Mouse (Mus musculus) granulocyte monocyte progenitor cell, adult 5-6 weeks (primary cell): ENCODE measurements around the gene Cacnb2. TPM values are rescaled to one million over a fixed set of nuclear protein-coding genes. Genes with fewer than 3 reads are reported as not detected.

Experiments
- ATAC-seq: replicated peaks from 2 replicates; pipeline ENCODE4 v1.8.0; 2016; ENCODE audit warnings: mild to moderate bottlenecking, moderate TSS enrichment, inconsistent platforms; ENCODE audit not compliant: poor library complexity, severe bottlenecking
- total RNA-seq, 2 experiments: library from RNA; stranded (forward) in 1 of 2; stranded (reverse) in 1 of 2; fragments of 200-712, 200-1000 nt in 1 of 2; fragments of >200 nt in 1 of 2; fragmentation: Nextera tagmentation in 1 of 2; gene quantifications; 2 replicates each; pipeline ENCODE4 v1.2.3; 2014 to 2017

The Cacnb2 gene
- total RNA-seq, 2 experiments from 2014 or later = 2.8 to 7.4 TPM

DNA sequence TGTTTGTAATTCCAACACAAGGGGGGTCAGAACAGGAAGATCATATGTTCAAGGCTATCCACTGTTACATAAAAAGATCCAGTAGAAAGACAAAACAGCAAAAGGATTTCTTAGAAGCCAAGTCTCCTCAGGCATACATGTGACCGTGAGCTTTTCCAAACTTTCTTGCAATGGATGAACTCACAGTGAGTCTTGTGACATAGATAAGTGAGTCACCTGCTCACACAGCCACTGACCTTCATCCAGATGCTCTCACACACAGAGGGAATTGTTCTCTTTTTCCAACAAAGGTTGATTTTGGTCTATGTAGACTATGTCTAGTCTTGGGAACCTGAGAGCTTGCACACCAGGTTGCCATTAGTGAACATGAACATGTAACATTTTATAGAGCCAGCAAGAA, 166.6 kb downstream of the Cacnb2 start:
- ATAC-seq = no peak

DNA sequence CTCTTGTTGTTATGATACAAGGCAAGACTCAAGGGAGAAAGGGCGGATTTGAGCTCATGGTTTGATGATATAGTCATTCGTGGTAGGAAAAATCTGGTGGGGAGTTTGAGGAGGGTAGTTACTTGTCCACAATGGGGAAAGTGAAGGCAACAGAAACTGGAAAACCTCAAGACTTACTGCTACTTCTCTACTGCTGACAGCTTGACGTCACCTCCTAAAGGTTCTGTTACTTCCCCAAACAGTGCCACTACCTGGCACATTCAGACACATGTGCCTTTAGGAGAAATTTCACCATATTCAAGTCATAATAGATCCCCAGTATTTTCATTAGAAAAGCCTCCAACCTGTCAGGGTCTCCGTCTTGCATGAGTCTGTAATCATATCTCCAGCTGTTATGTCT, 167.7 kb downstream of the Cacnb2 start:
- peak; percentile 85 for ATAC-seq

DNA sequence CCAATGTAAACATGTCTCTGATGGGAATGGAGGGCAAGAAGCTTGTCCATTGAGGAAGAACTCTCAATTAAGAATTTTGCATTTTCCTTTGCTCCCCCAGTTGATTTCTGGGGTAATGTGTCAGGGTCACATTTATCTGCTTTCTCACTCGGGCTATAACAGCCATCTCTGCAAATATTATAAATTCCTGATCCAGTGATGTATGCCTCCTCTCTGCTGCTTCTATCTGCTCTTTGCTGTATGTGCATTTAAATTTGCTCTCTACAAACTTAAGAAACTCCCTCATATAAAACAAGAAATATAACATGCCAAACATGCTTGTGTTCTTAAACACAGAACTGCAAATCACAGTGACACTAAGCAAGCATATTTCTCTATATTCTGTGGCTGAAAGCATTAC, 171.5 kb downstream of the Cacnb2 start:
- no peak for ATAC-seq

DNA sequence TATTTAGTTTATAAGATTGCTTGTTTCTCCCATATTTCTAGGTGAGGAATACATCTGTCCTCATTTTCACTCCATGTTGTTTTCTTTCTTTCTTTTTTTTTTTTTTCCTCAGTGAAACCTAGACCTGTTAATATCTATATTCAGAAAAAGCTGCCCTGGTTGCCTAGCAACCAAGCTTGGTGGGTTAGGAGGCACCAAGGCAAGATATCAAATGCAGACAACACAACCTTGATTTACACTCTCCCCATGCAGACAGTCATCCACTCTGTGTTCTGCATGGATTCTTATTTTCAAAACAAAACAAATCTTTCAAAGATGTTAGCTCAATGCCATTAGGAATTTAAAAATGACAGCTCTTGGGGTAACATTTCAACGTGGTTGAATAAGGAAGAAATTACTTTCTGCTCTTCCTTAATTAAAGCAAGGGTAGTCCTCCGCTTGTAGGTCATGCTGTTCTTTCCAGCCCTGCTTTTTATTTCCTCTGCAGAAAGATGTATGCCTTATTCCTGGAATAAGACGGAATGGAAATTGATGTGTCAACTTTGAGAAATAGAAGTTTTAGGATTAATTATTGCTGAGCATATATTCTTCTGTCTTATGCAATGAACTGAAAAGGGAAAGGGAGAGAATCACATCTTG, 172.1 kb downstream of the Cacnb2 start:
- no peak for ATAC-seq

DNA sequence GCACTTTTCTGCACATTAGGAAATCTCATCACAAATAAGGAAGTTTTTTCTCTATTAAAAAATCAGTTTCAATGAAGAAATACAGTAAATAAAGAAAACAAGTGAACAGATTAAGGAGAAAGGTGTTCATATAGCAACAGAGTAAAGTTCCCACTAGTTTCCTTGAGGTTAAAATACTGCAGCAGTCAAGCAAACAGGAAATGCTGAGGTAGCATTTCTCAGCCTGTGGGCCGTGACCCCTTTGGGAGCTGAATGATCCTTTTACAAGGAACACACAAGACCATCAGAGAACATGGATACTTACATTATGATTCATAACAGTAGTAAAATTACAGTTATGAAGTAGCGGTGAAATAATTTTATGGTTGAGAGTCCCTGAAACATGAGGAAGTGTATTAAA, 185.1 kb downstream of the Cacnb2 start:
- no peak for ATAC-seq

DNA sequence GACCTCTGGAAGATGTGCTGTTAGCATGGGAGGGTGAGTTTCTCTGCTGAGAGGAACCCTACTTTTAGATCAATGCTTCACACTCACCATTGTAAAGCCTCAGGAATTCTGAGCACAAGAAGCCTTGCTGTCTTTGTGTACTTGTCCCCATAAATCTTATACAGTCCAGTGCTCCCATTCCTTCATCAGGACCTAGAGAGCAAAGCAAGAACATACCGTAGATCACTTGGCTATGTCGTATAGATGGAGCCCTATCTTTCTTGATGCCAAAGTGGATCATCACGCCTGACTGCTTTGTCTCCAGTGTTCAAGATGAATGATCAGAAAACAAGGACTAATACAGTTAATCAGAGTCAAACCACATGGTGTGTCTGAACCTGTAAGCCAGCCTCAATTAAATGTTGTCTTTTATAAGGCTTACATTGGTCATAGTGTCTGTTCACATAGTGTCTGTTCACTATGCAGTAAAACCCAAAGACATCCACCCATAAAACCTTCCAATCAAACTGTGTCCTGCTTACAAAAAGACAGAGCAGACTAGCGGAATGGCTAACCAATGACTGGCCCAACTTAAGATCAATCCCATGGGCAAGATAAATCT, 198.7 kb downstream of the Cacnb2 start:
- no peak for ATAC-seq

DNA sequence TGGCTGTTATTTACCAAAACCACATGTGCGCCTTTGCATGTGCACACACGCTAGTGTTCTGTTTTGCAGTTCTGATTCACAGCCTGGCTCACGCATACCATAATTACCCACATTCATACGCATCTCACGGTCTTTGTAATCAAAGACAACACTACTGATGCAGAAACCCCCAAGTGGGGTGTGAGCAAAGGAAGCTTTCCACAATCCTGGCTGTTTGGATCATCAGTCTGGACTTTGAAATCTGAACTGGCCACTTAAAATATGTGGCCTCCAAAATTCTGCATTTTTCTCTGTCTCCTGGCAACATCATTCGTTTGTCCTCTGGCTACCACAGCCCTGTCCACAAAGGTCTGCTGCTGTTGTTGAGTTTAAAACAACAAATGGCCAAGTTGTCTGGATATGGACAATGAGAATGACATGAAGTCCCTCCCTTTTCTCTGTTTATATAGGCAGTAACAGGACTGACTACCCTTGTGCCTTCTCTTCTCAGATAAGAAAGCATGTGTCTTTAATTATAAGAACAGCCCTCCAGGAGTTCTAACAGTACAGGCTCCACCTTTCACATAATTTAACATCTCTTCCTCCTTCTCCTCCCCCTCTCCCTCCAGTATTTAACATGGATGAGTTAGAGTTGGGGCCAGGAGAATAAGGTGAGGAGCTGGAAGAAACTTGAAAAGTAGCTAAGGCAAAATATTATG, 204.9 kb downstream of the Cacnb2 start:
- no peak for ATAC-seq

DNA sequence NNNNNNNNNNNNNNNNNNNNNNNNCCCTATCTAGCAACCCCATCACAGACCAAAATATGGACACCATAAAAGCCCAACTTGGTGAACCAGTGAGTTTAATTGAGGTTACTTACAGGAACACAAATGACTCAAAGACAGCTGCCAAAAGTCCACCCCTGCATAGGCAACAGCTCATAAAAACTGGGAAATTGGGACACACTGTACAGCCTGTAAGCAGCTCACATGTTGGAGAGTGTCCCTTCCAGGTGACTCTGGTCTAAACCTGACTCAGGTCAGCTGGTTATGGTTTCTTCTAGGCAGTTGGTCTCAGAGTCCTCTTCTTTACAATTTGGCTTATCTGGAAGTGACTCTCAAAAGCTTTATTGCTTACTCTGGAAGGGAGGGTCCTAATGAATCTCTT, 212.1 kb downstream of the Cacnb2 start:
- no peak for ATAC-seq

DNA sequence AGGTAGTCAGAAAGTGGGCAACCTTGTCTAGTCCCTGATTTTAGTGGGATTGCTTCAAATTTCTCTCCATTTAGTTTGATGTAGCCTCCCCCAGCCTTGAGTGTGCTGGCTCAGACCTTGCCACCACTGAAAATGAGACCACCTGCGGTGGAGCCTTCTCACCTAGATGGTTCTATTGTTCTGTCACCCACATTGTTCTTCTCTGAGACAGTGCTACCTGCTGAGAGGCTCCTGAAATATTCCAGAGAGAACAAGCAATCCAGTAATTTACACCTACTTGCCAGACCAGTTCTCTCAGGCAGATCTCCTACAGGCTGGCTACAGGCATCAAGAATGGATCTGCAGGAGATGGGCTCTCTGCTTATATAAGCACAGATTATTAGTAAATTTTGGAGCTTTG, 215.8 kb downstream of the Cacnb2 start:
- no peak for ATAC-seq

DNA sequence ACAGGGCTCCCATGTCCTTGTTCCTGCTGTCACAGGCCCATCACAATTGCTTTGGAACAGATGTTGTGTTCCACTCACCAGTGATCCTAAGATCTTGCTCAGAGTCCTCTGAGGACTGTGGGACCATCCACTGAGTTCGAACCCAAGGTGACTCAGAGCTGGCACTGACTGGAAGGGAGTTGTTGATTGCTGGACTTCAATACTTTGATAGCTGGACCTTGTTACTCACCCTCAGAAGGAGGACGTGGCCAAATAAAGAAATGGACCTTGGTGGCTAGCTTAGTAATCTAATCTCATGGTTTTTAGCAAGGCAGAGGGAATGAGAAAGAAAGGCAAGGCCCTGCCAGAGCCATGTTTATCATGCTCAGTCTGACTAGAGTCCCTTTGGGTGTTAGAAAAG, 218.1 kb downstream of the Cacnb2 start:
- no peak for ATAC-seq

DNA sequence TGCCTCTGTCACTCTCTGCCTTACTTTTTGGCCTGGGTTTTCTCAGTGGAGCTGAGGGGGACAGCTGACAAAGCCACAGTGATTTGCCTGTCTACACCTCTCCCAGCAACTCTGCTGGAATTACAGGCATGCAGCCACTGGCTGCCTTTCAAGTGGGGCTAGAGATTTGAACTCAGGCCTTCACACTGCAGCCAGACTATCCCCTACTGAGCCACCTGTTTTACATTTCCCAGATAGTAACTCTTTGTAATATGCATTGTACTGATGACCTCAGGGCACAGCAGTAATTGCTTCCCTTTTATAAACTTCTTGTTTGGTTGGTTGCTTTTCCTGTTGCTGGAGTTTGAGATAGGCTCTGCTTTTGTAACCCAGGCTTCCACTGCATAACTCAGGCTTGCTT, 220.2 kb downstream of the Cacnb2 start:
- ATAC-seq = peak; percentile 88

DNA sequence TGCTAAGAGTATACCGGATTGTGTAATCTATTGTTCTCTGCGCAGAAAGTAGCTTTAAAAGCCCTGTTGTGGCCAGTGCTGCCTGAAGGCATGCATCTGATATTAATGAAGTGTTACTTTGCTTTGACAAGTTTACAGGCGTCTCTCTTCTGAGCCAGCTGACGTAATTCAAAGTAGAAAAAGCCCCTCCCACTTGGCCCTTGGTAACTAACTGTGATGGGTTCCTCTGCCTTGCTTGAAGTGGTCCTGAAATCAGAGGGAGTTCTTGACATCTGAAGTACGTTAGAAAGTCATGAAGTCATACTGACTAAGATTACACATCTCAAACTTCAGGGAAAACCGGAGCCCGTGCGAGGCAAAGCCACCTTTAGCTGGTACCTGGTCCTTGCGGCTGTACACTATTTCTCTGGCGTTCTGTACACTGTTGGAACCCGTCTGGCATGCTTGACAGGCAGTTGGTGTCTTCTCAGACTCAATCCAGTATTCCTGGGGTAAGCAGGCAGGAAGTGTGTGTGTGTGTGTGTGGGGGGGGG, 221.0 kb downstream of the Cacnb2 start:
- peak; percentile 25; the same call in 1 of the 2 replicates for ATAC-seq

DNA sequence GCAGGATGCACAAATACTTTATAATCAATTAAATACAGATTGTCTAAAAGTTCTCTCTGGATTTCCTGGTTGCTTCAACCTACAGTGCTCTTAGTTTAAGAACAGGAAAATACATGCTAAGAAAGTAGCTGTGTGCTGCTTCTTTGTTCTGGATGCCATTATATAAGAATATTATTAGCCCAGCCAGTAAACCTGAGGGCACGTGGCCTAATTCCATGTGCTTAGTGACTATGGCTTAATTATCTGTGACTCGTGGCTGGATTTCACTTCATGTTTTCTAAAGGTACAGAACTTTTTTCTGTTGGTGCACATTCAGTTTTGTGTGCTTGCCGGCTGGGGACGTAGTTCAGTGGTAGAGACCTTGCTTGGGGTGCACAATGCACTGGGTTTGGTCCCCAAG, 222.3 kb downstream of the Cacnb2 start:
- ATAC-seq = no peak

DNA sequence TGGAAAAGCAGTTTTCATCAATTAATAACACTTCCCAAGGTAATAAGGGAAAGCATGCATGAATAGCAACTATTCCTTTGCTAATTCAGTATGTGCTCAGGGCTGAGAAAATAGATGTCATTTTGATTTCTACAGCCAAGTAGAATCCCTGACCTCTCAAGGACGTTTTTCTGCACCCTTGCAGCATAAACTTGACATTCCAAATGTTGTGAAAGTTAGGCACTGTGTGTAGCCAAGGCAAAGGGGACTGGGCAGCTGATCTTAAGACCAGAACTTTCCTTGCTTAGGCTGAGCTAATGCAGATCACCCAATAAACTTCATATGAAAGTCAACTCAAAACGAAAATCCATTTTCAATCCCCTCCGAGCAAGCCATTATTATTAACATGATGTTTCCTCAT, 226.6 kb downstream of the Cacnb2 start:
- no peak for ATAC-seq

DNA sequence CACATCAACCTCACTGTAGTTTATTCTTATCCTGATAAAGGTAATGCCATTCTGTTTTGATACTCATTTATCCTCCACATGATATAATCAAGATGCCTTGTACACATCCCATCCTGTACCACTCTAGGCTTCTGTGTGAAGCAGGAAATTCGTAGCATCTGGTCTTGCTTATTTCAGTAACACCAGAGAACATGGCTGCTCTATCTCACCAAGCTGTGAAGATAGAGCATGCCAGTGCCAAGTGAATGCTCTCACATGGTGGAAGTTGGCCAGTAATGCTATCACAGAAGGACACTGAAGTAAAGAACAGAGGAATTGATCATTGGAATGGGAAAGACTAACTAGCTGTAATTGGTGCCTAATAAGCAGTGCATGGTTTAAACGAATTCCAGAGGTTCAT, 228.4 kb downstream of the Cacnb2 start:
- no peak for ATAC-seq

DNA sequence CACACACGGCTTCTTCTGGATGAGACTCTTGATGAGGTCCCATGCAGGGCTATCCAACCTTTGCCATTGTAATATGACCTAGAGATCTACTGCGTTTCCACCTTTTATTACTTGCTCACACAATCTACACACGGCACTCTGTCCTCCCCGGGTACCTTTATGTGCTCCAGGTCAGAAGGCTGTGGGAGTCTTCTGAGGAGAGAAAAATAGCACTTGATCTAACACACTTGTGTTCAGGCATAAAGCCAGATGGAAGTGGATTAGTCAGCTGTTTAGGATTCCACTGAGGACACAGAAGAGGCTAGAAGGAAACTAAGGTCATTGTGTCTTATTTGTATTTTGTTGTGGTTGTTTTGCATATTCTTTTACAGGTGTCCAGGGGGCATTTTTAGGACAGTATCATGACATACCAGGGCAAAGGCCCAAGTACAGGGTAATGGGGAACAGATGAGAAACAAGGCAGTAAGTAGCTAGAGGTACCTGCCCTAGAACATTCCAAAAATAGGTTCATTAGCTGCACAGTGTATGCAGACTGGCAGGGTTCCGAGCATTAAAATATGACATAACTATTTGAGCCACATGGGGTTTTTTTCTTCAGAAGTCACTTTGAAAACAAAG, 231.9 kb downstream of the Cacnb2 start:
- ATAC-seq = no peak

DNA sequence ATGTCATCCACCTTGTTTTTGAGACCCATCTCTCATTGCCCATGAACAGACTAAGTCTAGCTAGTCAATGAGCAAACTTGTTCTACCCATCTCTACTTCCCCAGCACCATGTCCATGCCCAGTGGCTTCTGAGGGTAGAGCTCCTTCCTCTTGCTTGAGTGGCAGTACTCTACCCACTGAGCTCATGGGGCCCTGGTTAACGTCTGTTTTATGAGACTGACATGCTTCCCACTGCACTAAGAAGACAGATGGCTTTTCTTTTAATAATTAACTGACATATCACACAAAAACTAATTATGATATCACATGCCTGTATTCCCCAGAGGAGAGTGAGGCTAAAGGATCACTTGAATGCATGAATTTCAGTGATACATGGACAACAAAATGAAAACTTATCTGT, 238.4 kb downstream of the Cacnb2 start:
- no peak for ATAC-seq

DNA sequence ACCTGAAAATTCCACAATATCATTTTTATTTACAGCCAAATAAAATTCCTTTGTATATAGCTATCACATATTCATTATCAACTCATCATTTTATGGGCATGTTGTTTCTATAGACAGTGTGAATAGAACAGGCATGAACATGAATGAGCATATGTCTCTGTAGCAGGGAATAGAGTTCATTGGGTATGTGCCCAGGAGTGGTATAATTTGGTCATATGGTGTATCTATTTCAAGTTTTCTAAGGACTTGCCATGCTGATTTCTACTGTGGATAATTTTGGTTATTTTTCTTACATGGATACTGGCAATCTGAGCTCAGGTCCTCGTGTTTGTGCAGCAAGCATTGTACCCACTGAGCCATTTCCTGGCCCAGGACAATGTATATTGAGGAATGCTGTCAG, 243.8 kb downstream of the Cacnb2 start:
- ATAC-seq = no peak

DNA sequence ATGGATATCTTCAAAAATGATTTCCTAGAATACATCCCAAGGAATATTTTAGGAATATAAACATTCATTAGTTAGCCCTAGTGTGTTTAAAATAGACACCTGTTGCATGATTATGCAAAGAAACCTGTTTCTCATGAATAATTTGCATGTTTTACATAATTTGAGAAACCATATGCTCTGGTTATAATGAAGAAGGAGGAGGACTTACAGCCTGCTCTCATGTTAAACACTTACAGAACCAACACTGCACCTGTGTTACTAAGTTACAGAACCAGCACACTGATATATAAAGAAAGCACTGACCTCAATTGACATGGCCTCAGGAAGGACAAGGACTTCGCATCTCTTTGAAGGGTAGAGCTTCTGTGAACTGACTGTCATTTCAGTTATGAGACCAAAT, 244.3 kb downstream of the Cacnb2 start:
- ATAC-seq = no peak

DNA sequence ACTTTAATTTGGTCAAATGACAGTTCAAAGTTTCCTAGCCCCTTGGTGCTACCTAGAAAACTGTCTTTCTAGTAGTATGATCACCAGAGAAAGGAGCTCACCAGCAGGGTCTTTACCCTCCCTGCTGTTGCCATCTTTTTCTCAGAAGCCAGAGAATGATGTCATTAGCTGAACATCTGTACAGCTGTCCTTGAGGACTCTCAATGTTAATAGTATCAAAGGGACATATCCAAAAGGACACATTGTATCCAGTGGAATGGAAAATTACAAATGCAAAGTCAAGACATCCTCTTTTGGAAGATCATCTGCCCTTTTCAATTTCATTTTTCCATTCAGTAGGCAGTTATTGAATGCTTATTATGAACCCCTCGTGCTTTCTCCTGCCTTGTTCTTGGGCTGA, 247.9 kb downstream of the Cacnb2 start:
- ATAC-seq = no peak

DNA sequence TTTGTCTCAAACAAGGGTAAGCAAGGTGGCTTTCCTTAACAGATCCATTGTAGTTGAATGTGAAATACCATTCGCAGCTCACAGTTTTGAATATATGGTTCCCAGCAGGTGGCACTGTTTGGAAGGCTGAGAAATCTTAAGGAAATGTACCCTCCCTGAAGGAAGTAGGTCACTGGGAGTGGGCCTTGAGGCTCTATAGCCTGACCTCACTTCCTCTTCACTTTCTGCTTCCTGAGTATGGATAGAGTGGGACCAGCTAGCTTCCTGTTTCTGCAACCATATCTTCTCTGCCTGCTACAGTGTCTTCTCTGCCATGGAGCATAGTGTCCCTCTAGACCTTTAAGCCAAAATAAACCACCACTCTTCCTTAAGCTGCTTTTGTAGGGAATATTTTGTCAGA, 248.5 kb downstream of the Cacnb2 start:
- peak; percentile 100 for ATAC-seq
